Mouse (Mus musculus) testis, adult 2 months (tissue): ENCODE data around the gene Mpv17l2. TPM values are rescaled to one million over a fixed set of nuclear protein-coding genes. Genes with fewer than 3 reads are reported as not detected.

Experiments used
- H3K27ac ChIP-seq: fragments of 200-500 bp; 2 replicates; pipeline ENCODE4 v1.5.1; 2012; ENCODE audit warnings: low read depth, low read length; ENCODE audit not compliant: control insufficient read depth, insufficient read depth
- H3K27me3 ChIP-seq: fragments of 200-500 bp; 2 replicates; pipeline ENCODE4 v1.6.1; 2012; ENCODE audit warnings: mild to moderate bottlenecking, low read length, moderate library complexity; ENCODE audit not compliant: control insufficient read depth, insufficient read depth
- H3K36me3 ChIP-seq: fragments of 200-500 bp; 2 replicates; pipeline ENCODE4 v1.6.1; 2012; ENCODE audit warnings: mild to moderate bottlenecking, low read length; ENCODE audit not compliant: control insufficient read depth, insufficient read depth
- H3K4me1 ChIP-seq: fragments of 200-500 bp; 2 replicates; pipeline ENCODE4 v1.6.1; 2012; ENCODE audit warnings: low read length; ENCODE audit not compliant: control insufficient read depth, insufficient read depth
- H3K4me3 ChIP-seq: fragments of 200-500 bp; 2 replicates; pipeline ENCODE4 v1.5.1; 2012; ENCODE audit warnings: low read depth, mild to moderate bottlenecking, low read length, moderate library complexity, mixed read lengths; ENCODE audit not compliant: control insufficient read depth
- CTCF ChIP-seq: fragments of 200-500 bp; IDR thresholded peaks from 2 replicates; pipeline ENCODE4 v1.5.1; 2012; ENCODE audit warnings: low read depth, mild to moderate bottlenecking, inconsistent platforms, low read length, moderate library complexity; ENCODE audit not compliant: control insufficient read depth, insufficient read depth, insufficient replicate concordance
- POLR2A ChIP-seq: fragments of 200-500 bp; IDR thresholded peaks from 2 replicates; pipeline ENCODE4 v1.6.1; 2012; ENCODE audit warnings: low read depth, mild to moderate bottlenecking, inconsistent platforms, low read length, moderate library complexity; ENCODE audit not compliant: control insufficient read depth
- polyA plus RNA-seq: library from polyadenylated mRNA; depleted of rRNA; stranded (reverse); fragments of >200 nt; gene quantifications from 2 replicates; pipeline ENCODE4 v1.2.3, GENCODE M21; 2012

Mpv17l2 gene
- polyA plus RNA-seq, 1 experiment: 13.5 TPM

GRCm38 (mm10) chr8:70797081-70798070 lies 36.6 kb upstream of the Mpv17l2 start:
- no peaks in the 10 kb centered on the region for H3K36me3 ChIP-seq
- TF ChIP-seq CTCF (no peak), POLR2A (no peak)
- peak overlapping the region; percentile 71 for H3K4me3 ChIP-seq
- no peaks in the 10 kb centered on the region for H3K27me3 ChIP-seq
- H3K27ac ChIP-seq: no peak overlapping the region
- H3K4me1 ChIP-seq: peaks cover 29% of the 10 kb centered on the region

GRCm38 (mm10) chr8:70796403-70797080 lies 35.8 kb upstream of the Mpv17l2 start:
- Histone ChIP-seq H3K36me3 (no peaks in the 10 kb centered on the region), H3K27me3 (no peaks in the 10 kb centered on the region), H3K27ac (no peak overlapping the region), H3K4me3 (peak overlapping the region; percentile 71), H3K4me1 (peaks cover 34% of the 10 kb centered on the region)
- TF ChIP-seq CTCF: no peak
- TF ChIP-seq POLR2A: no peak

- TF ChIP-seq POLR2A (no peak), CTCF (no peak)
- Histone ChIP-seq H3K27me3 (no peaks in the 10 kb centered on the region), H3K4me3 (no peak overlapping the region), H3K36me3 (no peaks in the 10 kb centered on the region), H3K4me1 (peaks cover 35% of the 10 kb centered on the region), H3K27ac (no peak overlapping the region)
Observed at GRCm38 (mm10) chr8:70795370-70795769, 34.6 kb upstream of the Mpv17l2 start.

- Histone ChIP-seq H3K36me3 (no peaks in the 10 kb centered on the region), H3K27me3 (no peaks in the 10 kb centered on the region), H3K4me3 (no peak overlapping the region), H3K27ac (no peak overlapping the region), H3K4me1 (peaks cover 35% of the 10 kb centered on the region)
- TF ChIP-seq POLR2A: no peak
- no peak for TF ChIP-seq CTCF
Observed at GRCm38 (mm10) chr8:70794215-70794614, 33.5 kb upstream of the Mpv17l2 start.

GRCm38 (mm10) chr8:70792700-70793099 lies 32.0 kb upstream of the Mpv17l2 start:
- TF ChIP-seq CTCF (no peak), POLR2A (no peak)
- H3K27me3 ChIP-seq: no peaks in the 10 kb centered on the region
- H3K4me3 ChIP-seq: peak overlapping the region; percentile 84
- H3K4me1 ChIP-seq: peaks cover 33% of the 10 kb centered on the region
- H3K36me3 ChIP-seq: no peaks in the 10 kb centered on the region
- peak overlapping the region; percentile 42 for H3K27ac ChIP-seq

GRCm38 (mm10) chr8:70791975-70792691 lies 31.4 kb upstream of the Mpv17l2 start:
- Histone ChIP-seq H3K27me3 (no peaks in the 10 kb centered on the region), H3K4me1 (peaks cover 32% of the 10 kb centered on the region), H3K27ac (peak overlapping the region; percentile 42), H3K4me3 (peak overlapping the region; percentile 84), H3K36me3 (no peaks in the 10 kb centered on the region)
- no peak for TF ChIP-seq CTCF
- TF ChIP-seq POLR2A: peak; percentile 56; the same call in 1 of the 2 replicates
